Mouse (Mus musculus): ENCODE measurements around the gene Wdr49. TPM values are rescaled to one million over a fixed set of nuclear protein-coding genes. Genes with fewer than 3 reads are reported as not detected.

Gene Wdr49
- polyA plus RNA-seq, 1 experiment = not detected

DNA sequence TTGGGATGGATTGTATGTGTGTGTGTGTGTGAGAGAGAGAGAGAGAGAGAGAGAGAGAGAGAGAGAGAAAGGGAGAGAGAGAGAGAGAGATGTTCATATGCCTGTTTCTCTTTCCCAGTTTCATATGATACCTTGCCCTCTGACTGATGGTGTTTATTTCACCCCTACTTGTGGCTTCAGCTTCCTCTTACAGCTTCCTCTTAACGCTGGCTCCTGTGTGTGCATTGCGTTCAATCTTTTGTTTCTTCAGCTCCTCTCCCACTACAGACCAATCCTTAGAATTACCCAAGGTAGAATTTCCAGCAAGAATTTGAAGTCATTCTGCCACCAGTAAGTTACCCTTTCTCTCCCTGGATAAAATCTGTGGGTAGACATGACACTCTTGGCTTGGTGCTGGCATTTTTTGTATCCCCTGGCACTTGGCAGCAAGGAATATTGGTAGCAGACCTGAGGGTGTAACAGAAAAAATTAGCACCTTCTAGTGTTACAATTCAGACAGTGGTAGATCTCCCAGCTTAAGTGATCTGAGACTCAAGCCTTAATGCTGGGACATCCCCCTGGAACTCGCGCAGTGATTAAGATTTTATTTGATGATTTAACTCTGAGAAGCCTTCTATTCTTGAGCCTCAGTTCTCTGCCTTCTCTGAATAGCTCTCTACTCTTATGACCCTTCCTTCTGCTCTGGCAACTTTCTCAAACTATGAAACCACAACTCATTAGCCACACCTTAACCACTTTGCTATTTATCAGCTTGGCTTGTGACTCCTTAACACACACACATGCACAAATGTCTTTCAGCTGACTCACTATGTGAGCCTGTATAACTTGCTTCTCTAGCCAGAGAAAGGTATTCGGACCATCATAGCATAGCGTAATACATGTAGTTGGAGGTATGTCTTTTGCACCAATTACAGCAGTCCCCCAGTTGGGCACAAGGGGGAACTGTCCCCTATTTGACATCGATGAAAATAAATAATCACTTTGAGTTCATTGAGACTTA, 17.3 kb upstream of the Wdr49 start:
- H3K27me3 ChIP-seq (ENCODE audit: control insufficient read depth, insufficient read depth, insufficient read length) = no peaks in the 10 kb centered on the region
- H3K4me3 ChIP-seq = no peak overlapping the region
- TF ChIP-seq MYOD1 (IDR thresholded peaks at IDR 0.05; ENCODE audit: control insufficient read depth in 1 of 3, insufficient read length in 2 of 3, low read depth in 2 of 3) (no peak), TCF3 (IDR thresholded peaks at IDR 0.05; ENCODE audit: insufficient read length, low read depth) (no peak), USF1 (IDR thresholded peaks at IDR 0.05; ENCODE audit: low read depth) (no peak), MYOG (IDR thresholded peaks at IDR 0.05; ENCODE audit: control insufficient read depth in 1 of 3, insufficient read depth in 1 of 3, insufficient read length in 2 of 3, low read depth in 2 of 3) (no peak), REST (IDR thresholded peaks at IDR 0.05; ENCODE audit: insufficient read depth, insufficient read length) (no peak), SRF (IDR thresholded peaks at IDR 0.05; ENCODE audit: control insufficient read depth, insufficient read length, low read depth) (no peak), TCF12 (IDR thresholded peaks at IDR 0.05; ENCODE audit: insufficient read depth, poor library complexity, severe bottlenecking) (no peak), POLR2A (IDR thresholded peaks at IDR 0.05; ENCODE audit: insufficient read length, low read depth) (no peak), MAX (IDR thresholded peaks at IDR 0.05; ENCODE audit: low read depth) (no peak), CEBPB (IDR thresholded peaks at IDR 0.05; ENCODE audit: insufficient read depth, poor library complexity, severe bottlenecking) (no peak), POLR2AphosphoS2 (IDR thresholded peaks at IDR 0.05; ENCODE audit: insufficient read length, low read depth) (no peak), E2F4 (IDR thresholded peaks at IDR 0.05; ENCODE audit: insufficient read depth) (no peak)

GRCm38 (mm10) chr3:75492913-75493312, 11.0 kb upstream of the Wdr49 start:
- no peak for TF ChIP-seq USF1 (IDR thresholded peaks at IDR 0.05; ENCODE audit: low read depth)
- H3K4me2 ChIP-seq (ENCODE audit: low read depth) = no peak overlapping the region
- H3K27me3 ChIP-seq (ENCODE audit: control insufficient read depth, insufficient read depth, insufficient read length) = no peaks in the 10 kb centered on the region
- no peaks in the 10 kb centered on the region for H3K79me2 ChIP-seq (ENCODE audit: control insufficient read depth, insufficient read depth)
- H3K36me3 ChIP-seq (ENCODE audit: control insufficient read depth, insufficient read depth) = no peaks in the 10 kb centered on the region
- no peak overlapping the region for H3ac ChIP-seq (ENCODE audit: control insufficient read depth, insufficient read length)
- H3K4me3 ChIP-seq = no peak overlapping the region

More for the DNA sequence above, 17.3 kb upstream of the Wdr49 start:
- H3K4me2 ChIP-seq (ENCODE audit: low read depth) = peak overlapping the region; percentile 78
- no peak overlapping the region for H3ac ChIP-seq (ENCODE audit: control insufficient read depth, insufficient read length)
- no peaks in the 10 kb centered on the region for H3K36me3 ChIP-seq (ENCODE audit: control insufficient read depth, insufficient read depth)
- H3K79me2 ChIP-seq (ENCODE audit: control insufficient read depth, insufficient read depth) = no peaks in the 10 kb centered on the region

GRCm38 (mm10) chr3:75475106-75475505, 6.8 kb downstream of the Wdr49 start:
- no peak overlapping the region for H3ac ChIP-seq (ENCODE audit: control insufficient read depth, insufficient read length)
- no peaks in the 10 kb centered on the region for H3K36me3 ChIP-seq (ENCODE audit: control insufficient read depth, insufficient read depth)
- H3K4me2 ChIP-seq (ENCODE audit: low read depth) = no peak overlapping the region
- no peaks in the 10 kb centered on the region for H3K27me3 ChIP-seq (ENCODE audit: control insufficient read depth, insufficient read depth, insufficient read length)
- no peaks in the 10 kb centered on the region for H3K79me2 ChIP-seq (ENCODE audit: control insufficient read depth, insufficient read depth)
- H3K4me3 ChIP-seq = no peak overlapping the region
- TF ChIP-seq REST (IDR thresholded peaks at IDR 0.05; ENCODE audit: insufficient read depth, insufficient read length) (no peak), TCF12 (IDR thresholded peaks at IDR 0.05; ENCODE audit: insufficient read depth, poor library complexity, severe bottlenecking) (no peak), POLR2A (IDR thresholded peaks at IDR 0.05; ENCODE audit: insufficient read length, low read depth) (no peak)

- no peaks in the 10 kb centered on the region for H3K79me2 ChIP-seq (ENCODE audit: control insufficient read depth, insufficient read depth)
- H3ac ChIP-seq (ENCODE audit: control insufficient read depth, insufficient read length) = no peak overlapping the region
- no peak overlapping the region for H3K4me2 ChIP-seq (ENCODE audit: low read depth)
- H3K27me3 ChIP-seq (ENCODE audit: control insufficient read depth, insufficient read depth, insufficient read length) = no peaks in the 10 kb centered on the region
- H3K36me3 ChIP-seq (ENCODE audit: control insufficient read depth, insufficient read depth) = no peaks in the 10 kb centered on the region
- TF ChIP-seq MYOG (IDR thresholded peaks at IDR 0.05; ENCODE audit: control insufficient read depth in 1 of 3, insufficient read depth in 1 of 3, insufficient read length in 2 of 3, low read depth in 2 of 3) (no peak), E2F4 (IDR thresholded peaks at IDR 0.05; ENCODE audit: insufficient read depth) (no peak), TCF12 (IDR thresholded peaks at IDR 0.05; ENCODE audit: insufficient read depth, poor library complexity, severe bottlenecking) (no peak), REST (IDR thresholded peaks at IDR 0.05; ENCODE audit: insufficient read depth, insufficient read length) (no peak)
- no peak overlapping the region for H3K4me3 ChIP-seq
Measured at GRCm38 (mm10) chr3:75474657-75475056, 7.3 kb downstream of the Wdr49 start.

GRCm38 (mm10) chr3:75468154-75468553, 13.8 kb downstream of the Wdr49 start:
- H3K36me3 ChIP-seq (ENCODE audit: control insufficient read depth, insufficient read depth) = no peaks in the 10 kb centered on the region

More at GRCm38 (mm10) chr3:75468154-75468553, 13.8 kb downstream of the Wdr49 start:
- no peaks in the 10 kb centered on the region for H3K79me2 ChIP-seq (ENCODE audit: control insufficient read depth, insufficient read depth)
- no peak overlapping the region for H3K4me2 ChIP-seq (ENCODE audit: low read depth)
- no peaks in the 10 kb centered on the region for H3K27me3 ChIP-seq (ENCODE audit: control insufficient read depth, insufficient read depth, insufficient read length)
- H3ac ChIP-seq (ENCODE audit: control insufficient read depth, insufficient read length) = no peak overlapping the region
- TF ChIP-seq TCF12 (IDR thresholded peaks at IDR 0.05; ENCODE audit: insufficient read depth, poor library complexity, severe bottlenecking) = no peak
- no peak overlapping the region for H3K4me3 ChIP-seq

Measured in myocyte (in vitro differentiated cells).